Mouse (Mus musculus) CH12.LX (cell line): ENCODE data around the gene Eif5. TPM values are rescaled to one million over a fixed set of nuclear protein-coding genes. Genes with fewer than 3 reads are reported as not detected.

Source experiments
- DNase-seq: peaks from one replicate; pipeline ENCODE4 v3.0.0-alpha.2; 2013; ENCODE audit errors: extremely low read depth
- H3K27ac ChIP-seq: 2 replicates; pipeline ENCODE4 v1.5.1; 2012; ENCODE audit warnings: low read depth, mild to moderate bottlenecking, control low read depth, moderate library complexity; ENCODE audit not compliant: insufficient read depth
- H3K27me3 ChIP-seq: replicated peaks from 2 replicates; pipeline ENCODE3; 2012; ENCODE audit warnings: inconsistent platforms
- H3K36me3 ChIP-seq, 2 experiments: replicated peaks in 1 of 2; 2 replicates each; pipeline versions ENCODE3 to v1.6.1; 2012; ENCODE audit warnings: inconsistent platforms in 1 of 2, low read length in 1 of 2, mild to moderate bottlenecking in 1 of 2, mixed read lengths in 1 of 2, moderate library complexity in 1 of 2; ENCODE audit not compliant: control insufficient read depth in 1 of 2, insufficient read depth in 1 of 2
- H3K4me1 ChIP-seq, 2 experiments: 2 replicates each; pipeline ENCODE4 v1.6.1; 2012; ENCODE audit warnings: inconsistent platforms in 1 of 2, moderate library complexity in 1 of 2; ENCODE audit not compliant: insufficient read depth in 2 of 2, control insufficient read depth in 1 of 2
- H3K4me2 ChIP-seq: 2 replicates; pipeline ENCODE4 v1.6.1; 2012; ENCODE audit warnings: low read depth, mild to moderate bottlenecking, control low read depth; ENCODE audit not compliant: poor library complexity, insufficient read depth, severe bottlenecking
- H3K4me3 ChIP-seq, 3 experiments: fragments of 150-350 bp in 1 of 3; sonication (generic) in 1 of 3; replicated peaks in 1 of 3; 2 replicates each; pipeline versions ENCODE3 to v1.5.1; 2011 to 2012; ENCODE audit warnings: low read depth in 2 of 3, low read length in 2 of 3, mild to moderate bottlenecking in 2 of 3, moderate library complexity in 2 of 3, control low read depth in 1 of 3, improper control_type of control experiment in 1 of 3, inconsistent platforms in 1 of 3, mixed read lengths in 1 of 3; ENCODE audit not compliant: poor library complexity in 1 of 3
- H3K79me2 ChIP-seq: replicated peaks from 2 replicates; pipeline ENCODE4 v1.6.1; 2012; ENCODE audit warnings: mild to moderate bottlenecking, moderate library complexity; ENCODE audit not compliant: control insufficient read depth, poor library complexity, insufficient read depth, severe bottlenecking; ENCODE audit errors: extremely low read depth
- H3K9ac ChIP-seq: 2 replicates; pipeline ENCODE4 v1.6.1; 2012; ENCODE audit warnings: low read depth, mild to moderate bottlenecking, control low read depth, moderate library complexity; ENCODE audit not compliant: insufficient read depth
- H3K9me3 ChIP-seq: replicated peaks from 2 replicates; pipeline ENCODE3; 2012; ENCODE audit warnings: low read length, inconsistent platforms, mixed read lengths
- BHLHE40 ChIP-seq: IDR thresholded peaks from 2 replicates; pipeline ENCODE4 v1.6.1; 2011; ENCODE audit warnings: mild to moderate bottlenecking, low read depth, low read length, improper control_type of control experiment
- CHD1 ChIP-seq: IDR thresholded peaks from 2 replicates; pipeline ENCODE4 v1.6.1; 2012; ENCODE audit warnings: low read depth, low read length, improper control_type of control experiment, inconsistent platforms
- CHD2 ChIP-seq: IDR thresholded peaks from 2 replicates; pipeline ENCODE4 v1.6.1; 2011; ENCODE audit warnings: low read length, improper control_type of control experiment
- CTCF ChIP-seq, 2 experiments: IDR thresholded peaks in 1 of 2; conservative IDR thresholded peaks in 1 of 2; 2 replicates each; pipeline ENCODE4 v1.5.1; 2011 to 2012; ENCODE audit warnings: low read depth in 2 of 2, low read length in 2 of 2, improper control_type of control experiment in 1 of 2, inconsistent platforms in 1 of 2, mild to moderate bottlenecking in 1 of 2, moderate library complexity in 1 of 2
- E2F4 ChIP-seq: IDR thresholded peaks from 2 replicates; pipeline ENCODE4 v1.6.1; 2011; ENCODE audit warnings: low read depth, low read length, improper control_type of control experiment; ENCODE audit not compliant: insufficient replicate concordance
- EP300 ChIP-seq: IDR thresholded peaks from 2 replicates; pipeline ENCODE4 v1.6.1; 2011; ENCODE audit warnings: low read length, improper control_type of control experiment
- GABPA ChIP-seq: IDR thresholded peaks from 2 replicates; pipeline ENCODE4 v1.6.1; 2012; ENCODE audit warnings: low read depth, low read length, improper control_type of control experiment, inconsistent platforms; ENCODE audit not compliant: insufficient replicate concordance
- IRF4 ChIP-seq: IDR thresholded peaks from 2 replicates; pipeline ENCODE4 v1.6.1; 2014; ENCODE audit warnings: low read depth, mild to moderate bottlenecking, inconsistent platforms, low read length, improper control_type of control experiment
- JUN ChIP-seq: IDR thresholded peaks from 2 replicates; pipeline ENCODE4 v1.6.1; 2011; ENCODE audit warnings: low read depth, mild to moderate bottlenecking, low read length, improper control_type of control experiment, moderate library complexity; ENCODE audit not compliant: insufficient read depth
- JUND ChIP-seq: conservative IDR thresholded peaks from 2 replicates; pipeline ENCODE4 v1.6.1; 2011; ENCODE audit warnings: low read depth, low read length, improper control_type of control experiment
- MAFK ChIP-seq: IDR thresholded peaks from 2 replicates; pipeline ENCODE4 v1.6.1; 2011; ENCODE audit warnings: low read length, improper control_type of control experiment; ENCODE audit not compliant: insufficient replicate concordance
- MAZ ChIP-seq: IDR thresholded peaks from 2 replicates; pipeline ENCODE4 v1.6.1; 2012; ENCODE audit warnings: low read depth, mild to moderate bottlenecking, inconsistent platforms, low read length, improper control_type of control experiment, moderate library complexity
- MEF2A ChIP-seq: IDR thresholded peaks from 2 replicates; pipeline ENCODE4 v1.6.1; 2014; ENCODE audit warnings: low read depth, mild to moderate bottlenecking, inconsistent platforms, low read length, improper control_type of control experiment, borderline replicate concordance
- MXI1 ChIP-seq: IDR thresholded peaks from 2 replicates; pipeline ENCODE4 v1.6.1; 2011; ENCODE audit warnings: mild to moderate bottlenecking, low read depth, low read length, improper control_type of control experiment
- MYC ChIP-seq: IDR thresholded peaks from 2 replicates; pipeline ENCODE4 v1.6.1; 2011; ENCODE audit warnings: low read depth, mild to moderate bottlenecking, improper control_type of control experiment, low read length
- POLR2A ChIP-seq: IDR thresholded peaks from 2 replicates; pipeline ENCODE4 v1.6.1; 2011; ENCODE audit warnings: low read depth, mild to moderate bottlenecking, improper control_type of control experiment, low read length
- RAD21 ChIP-seq: IDR thresholded peaks from 2 replicates; pipeline ENCODE4 v1.6.1; 2011; ENCODE audit warnings: low read depth, mild to moderate bottlenecking, low read length, improper control_type of control experiment, moderate library complexity
- SIN3A ChIP-seq: IDR thresholded peaks from 2 replicates; pipeline ENCODE4 v1.6.1; 2012; ENCODE audit warnings: low read length, improper control_type of control experiment, inconsistent platforms
- TBP ChIP-seq: conservative IDR thresholded peaks from 2 replicates; pipeline ENCODE4 v1.6.1; 2011; ENCODE audit warnings: low read depth, low read length, improper control_type of control experiment
- TCF12 ChIP-seq: IDR thresholded peaks from 2 replicates; pipeline ENCODE4 v1.6.1; 2014; ENCODE audit warnings: low read depth, mild to moderate bottlenecking, inconsistent platforms, low read length, improper control_type of control experiment
- USF1 ChIP-seq: IDR thresholded peaks from 2 replicates; pipeline ENCODE4 v1.6.1; 2014; ENCODE audit warnings: low read depth, mild to moderate bottlenecking, inconsistent platforms, low read length, improper control_type of control experiment
- ZNF384 ChIP-seq: IDR thresholded peaks from 2 replicates; pipeline ENCODE4 v1.6.1; 2012; ENCODE audit warnings: low read depth, low read length, improper control_type of control experiment, inconsistent platforms
- dilution Hi-C: fragments of 300-500 bp; cut with MboI; formaldehyde crosslinking; loops from 2 replicates; pipeline ENCODE4 v1.14.3; 2020; ENCODE audit warnings: low sequenced_read_pairs; ENCODE audit not compliant: extremely low pct_unique_long_range_greater_than_20kb, extremely low pct_ligation_motif_present
- in situ Hi-C: fragments of 300-500 bp; cut with MboI; formaldehyde crosslinking; loops from 3 replicates; pipeline ENCODE4 v1.14.3; 2019; ENCODE audit warnings: low sequenced_read_pairs, low pct_ligation_motif_present, low pct_unique_long_range_greater_than_20kb, mixed read lengths
- polyA plus RNA-seq: library from polyadenylated mRNA; unstranded; fragments of >175 nt; gene quantifications from 2 replicates; pipeline ENCODE4 v1.2.1, GENCODE M21; 2012; ENCODE audit warnings: low read depth; ENCODE audit not compliant: insufficient read length
- total RNA-seq, 2 experiments: library from RNA; depleted of rRNA; stranded (reverse); fragments of 300-350 nt in 1 of 2; fragments of >200 nt in 1 of 2; gene quantifications; 2 replicates each; pipeline ENCODE4 v1.2.3; 2012 to 2014

The Eif5 gene
- total and polyA plus RNA-seq, 3 experiments, result 118 to 284 (median 156) TPM

DNA sequence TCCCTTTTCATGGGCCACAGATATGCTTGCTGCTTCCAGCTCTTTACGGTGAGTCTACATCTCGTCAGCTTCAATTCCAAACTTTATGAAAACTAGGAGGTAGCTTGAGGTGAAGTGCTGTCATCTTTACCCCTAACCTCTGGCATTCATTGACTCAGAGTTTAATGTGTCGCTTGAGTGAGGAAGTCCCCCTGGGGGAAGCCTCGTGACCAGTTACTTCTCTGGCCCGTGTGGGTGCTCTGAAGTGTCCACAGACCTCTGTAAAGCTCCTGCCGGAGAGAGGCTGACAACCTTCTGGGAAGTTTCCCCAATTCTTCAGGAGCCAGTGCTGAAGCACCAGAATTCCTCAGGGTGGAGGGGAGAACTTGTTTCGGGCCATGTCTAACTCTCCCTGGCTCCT is 34.6 kb downstream of the Eif5 start:
- Histone ChIP-seq H3K4me3 (no peak overlapping the region), H3K27ac (no peak overlapping the region), H3K9ac (no peak overlapping the region), H3K27me3 (no peaks in the 10 kb centered on the region), H3K4me2 (no peak overlapping the region), H3K79me2 (peaks cover 19% of the 10 kb centered on the region)
- dilution Hi-C loops, result no loop called here
- TF ChIP-seq JUN, result no peak
- no peak for TF ChIP-seq MEF2A
- TF ChIP-seq MXI1, result no peak
- TF ChIP-seq USF1, result no peak
- no peak for TF ChIP-seq BHLHE40
- TF ChIP-seq MAFK, result no peak
- TF ChIP-seq RAD21, result no peak
- no peak for TF ChIP-seq CHD2
- TF ChIP-seq POLR2A, result no peak
- TF ChIP-seq, all 38 proteins: peak for 0
- in situ Hi-C loops, result no loop called here
- peaks cover 3 to 20% of the 10 kb centered on the region in 2 experiments; a peak in 3 of 4 replicates for H3K4me1 ChIP-seq
- DNase-seq, result no peak
- H3K9me3 ChIP-seq, result peaks cover 3% of the 10 kb centered on the region
- peaks cover 0 to under 1% of the 10 kb centered on the region in 2 experiments for H3K36me3 ChIP-seq

DNA sequence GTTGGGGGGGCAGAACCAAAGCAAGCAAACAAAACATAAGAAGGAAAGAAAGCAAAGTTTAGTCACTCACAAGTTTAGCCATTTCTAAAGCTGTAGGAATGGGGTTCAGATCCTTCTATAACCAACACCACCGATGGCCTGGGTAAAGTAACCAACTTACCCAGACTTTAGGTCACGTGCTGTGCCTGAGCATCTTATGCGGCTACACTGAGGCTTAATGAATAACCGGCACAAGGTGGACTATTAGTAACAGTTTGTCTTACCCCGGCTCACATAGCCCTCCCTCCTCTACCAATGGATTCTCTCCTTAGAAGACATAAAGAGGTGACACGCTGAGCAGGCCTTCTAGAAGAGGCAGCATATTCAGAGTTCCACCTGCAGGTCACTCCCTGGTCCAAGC is 35.5 kb downstream of the Eif5 start:
- in situ Hi-C loops (no loop called here), dilution Hi-C loops (no loop called here)
- H3K4me2 ChIP-seq, result peak overlapping the region; percentile 76
- H3K27me3 ChIP-seq, result no peaks in the 10 kb centered on the region
- peak overlapping the region; percentile 47; the same call in 1 of the 2 replicates for H3K9ac ChIP-seq
- peaks cover 3% of the 10 kb centered on the region for H3K9me3 ChIP-seq
- peaks cover 27% of the 10 kb centered on the region for H3K79me2 ChIP-seq
- H3K4me1 ChIP-seq, result peaks cover 5 to 26% of the 10 kb centered on the region in 2 experiments; a peak in 3 of 4 replicates
- peaks cover 0 to 3% of the 10 kb centered on the region in 2 experiments for H3K36me3 ChIP-seq
- no peak for DNase-seq
- H3K4me3 ChIP-seq, result peak overlapping the region in 1 of 3 experiments; percentile 67
- no peak overlapping the region for H3K27ac ChIP-seq
- TF ChIP-seq JUND (no peak), E2F4 (no peak), CHD1 (no peak), IRF4 (no peak), CTCF (conservative IDR thresholded peaks at IDR 0.05 in 1 of 2, IDR thresholded peaks at IDR 0.05 in 1 of 2; ENCODE audit: low read depth in 2 of 2, low read length in 2 of 2) (no peak), RAD21 (no peak), MAZ (no peak), TBP (no peak), EP300 (no peak), JUN (no peak), MYC (no peak), TCF12 (no peak), SIN3A (no peak), MEF2A (no peak), ZNF384 (no peak), GABPA (no peak), POLR2A (no peak)
